Mouse (Mus musculus) T-helper 17 cell (primary cell): ENCODE results near the gene Cdkn1b.

Source experiments
- in situ Hi-C, 2 experiments: fragments of 300-600 bp; cut with MboI, MseI; formaldehyde crosslinking; loops; 1 replicate in 1 of 2; 2 replicates in 1 of 2; pipeline ENCODE4 v1.15.1; 2025; ENCODE audit warnings: high pct_unique_total_duplicates in 2 of 2

The Cdkn1b gene

GRCm38 (mm10) chr6:134926803-134927594, 6.8 kb downstream of the Cdkn1b start:
- in situ Hi-C loops, result loop anchor here in 1 of 2 experiments (10.0 kb wide), 1 partner anchor 892 kb away; the partner anchor contains the start of gene Etv6

DNA sequence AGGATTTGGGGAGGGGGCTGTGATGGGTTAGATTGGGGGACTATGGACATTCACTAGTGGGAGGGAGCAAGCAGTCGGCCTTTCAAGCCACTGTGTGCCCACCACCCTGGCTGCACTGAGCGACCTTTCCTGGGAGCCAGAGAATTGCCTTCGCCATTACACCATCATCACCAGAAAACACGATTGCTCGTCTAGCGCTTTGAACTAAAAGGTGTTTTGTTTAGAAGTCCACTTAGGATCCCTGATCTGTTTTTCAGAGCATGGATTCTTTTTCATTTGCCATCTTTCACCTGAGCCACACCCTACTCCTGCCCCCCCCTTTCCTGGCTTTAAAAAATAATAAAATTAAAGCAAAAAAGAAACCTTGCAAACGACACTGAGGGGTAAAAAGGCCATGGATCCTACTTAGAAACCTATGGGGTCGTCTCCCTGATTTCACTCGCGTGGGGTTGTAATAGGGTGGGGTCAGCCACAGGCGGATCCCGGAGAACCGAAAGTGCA, 7.4 kb downstream of the Cdkn1b start:
- in situ Hi-C loops, result loop anchor here in 1 of 2 experiments (10.0 kb wide), 1 partner anchor 893 kb away; the partner anchor contains the start of gene Etv6

- in situ Hi-C loops, result loop anchor here in 1 of 2 experiments (10.0 kb wide), 1 partner anchor 893 kb away; the partner anchor contains the start of gene Etv6
Observed at GRCm38 (mm10) chr6:134928096-134928888, 8.1 kb downstream of the Cdkn1b start.

GRCm38 (mm10) chr6:134928889-134929310, 8.7 kb downstream of the Cdkn1b start:
- in situ Hi-C loops, result loop anchor here in 1 of 2 experiments (10.0 kb wide), 1 partner anchor 894 kb away; the partner anchor contains the start of gene Etv6

GRCm38 (mm10) chr6:134929926-134930325, 9.7 kb downstream of the Cdkn1b start:
- in situ Hi-C loops, result loop anchor here (5.0 to 10.0 kb wide), 3 partner anchors 33 to 1875 kb away; partner anchors contain the start of genes Etv6 (in 1 of the 2), Gpr19 (in 1 of the 2), H2afj (in 1 of the 2) and Hist4h4 (in 1 of the 2)

DNA sequence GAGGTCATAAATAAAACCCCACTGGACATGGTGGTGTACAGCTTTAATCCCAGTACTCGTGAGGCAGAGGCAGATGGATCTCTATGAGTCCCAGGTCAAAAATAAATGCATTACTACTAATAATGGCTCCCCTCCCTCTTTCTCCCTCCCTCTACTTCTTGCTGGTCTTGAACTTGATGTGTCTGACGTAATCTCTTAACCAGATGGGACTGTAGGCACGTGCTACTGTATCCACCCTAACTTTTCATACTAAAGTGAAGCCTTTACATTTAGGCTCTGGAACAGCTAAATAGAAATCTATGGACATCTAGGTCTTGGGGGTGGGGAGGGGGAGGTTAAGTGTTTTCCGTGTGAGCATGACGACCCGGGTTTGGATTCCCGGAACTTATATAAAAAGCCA, 10.2 kb downstream of the Cdkn1b start:
- in situ Hi-C loops, result loop anchor here in 1 of 2 experiments (5.0 to 10.0 kb wide), 2 partner anchors 33 to 1874 kb away; partner anchors contain the start of genes Gpr19, H2afj and Hist4h4

DNA sequence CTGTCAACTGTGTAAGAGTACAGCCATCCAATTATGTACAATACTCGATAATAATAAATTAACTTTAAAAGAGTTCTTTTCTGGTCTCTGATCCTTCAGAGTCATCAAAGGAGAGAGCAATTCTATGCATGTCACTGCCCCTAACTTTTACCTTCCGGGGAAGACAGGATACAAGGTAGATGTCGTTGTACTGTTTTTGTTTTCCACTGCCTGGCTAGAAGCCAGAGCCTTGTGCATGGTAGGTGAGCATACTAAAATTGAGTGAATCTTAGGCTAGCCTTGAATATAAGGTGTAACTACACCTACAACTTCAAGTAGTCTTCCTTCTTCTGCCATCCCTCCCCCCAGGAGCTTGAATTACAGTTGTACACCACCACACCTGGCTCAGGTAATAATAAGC, 10.9 kb downstream of the Cdkn1b start:
- in situ Hi-C loops, result loop anchor here in 1 of 2 experiments (5.0 to 10.0 kb wide), 2 partner anchors 34 to 1874 kb away; partner anchors contain the start of genes Gpr19, H2afj and Hist4h4

DNA sequence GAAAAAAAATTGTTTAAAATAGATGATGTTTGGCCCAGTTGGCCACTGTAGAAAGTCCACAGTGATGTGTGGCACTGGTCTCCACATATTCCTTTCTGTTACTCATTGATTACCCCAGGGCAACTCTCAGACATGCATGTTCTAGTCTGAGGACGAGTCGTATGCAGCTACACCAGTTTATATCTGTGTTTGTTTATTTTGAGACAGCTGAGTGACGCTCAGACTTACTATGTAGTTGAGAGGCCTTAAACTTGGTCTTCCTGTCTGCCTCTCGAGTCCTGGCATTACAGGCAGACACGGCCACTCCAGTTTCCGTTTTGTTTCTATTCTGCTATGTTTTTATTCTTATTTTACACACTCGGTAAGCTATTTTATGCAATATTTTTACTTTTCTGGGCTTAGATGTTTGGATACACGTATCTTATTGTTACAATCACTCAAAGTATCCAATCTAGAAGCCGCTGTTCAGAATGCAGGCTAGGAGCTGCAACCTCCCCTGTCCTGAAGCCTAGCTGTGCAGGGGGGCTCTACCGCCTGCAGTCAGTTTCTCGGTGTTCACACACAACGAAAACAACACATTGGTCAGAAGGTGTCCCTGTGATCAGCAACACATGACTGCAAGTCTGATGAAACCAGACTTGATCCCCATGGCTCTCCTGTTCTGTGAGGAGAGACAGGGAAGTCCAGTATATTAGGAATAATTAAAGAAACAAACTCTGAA, 12.4 kb downstream of the Cdkn1b start:
- in situ Hi-C loops, result loop anchor here in 1 of 2 experiments (5.0 to 10.0 kb wide), 2 partner anchors 35 to 1872 kb away; partner anchors contain the start of genes Gpr19, H2afj and Hist4h4

DNA sequence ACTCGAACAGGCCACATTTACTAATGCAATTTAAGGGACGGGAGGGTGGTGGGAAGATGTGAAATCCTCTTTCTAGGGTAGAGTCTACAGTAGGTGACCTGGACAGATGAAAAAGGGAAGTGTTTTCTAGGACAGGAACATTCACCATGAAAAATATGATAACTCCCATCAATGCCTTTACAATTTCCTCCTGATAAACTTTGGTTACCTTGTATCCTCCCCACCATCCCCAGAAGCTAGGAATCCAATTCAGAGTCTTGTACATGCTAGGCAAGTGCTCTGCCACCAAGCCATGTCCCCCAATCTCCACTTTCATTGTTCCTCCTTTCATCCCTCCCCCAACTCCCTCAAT, 13.0 kb downstream of the Cdkn1b start:
- in situ Hi-C loops, result loop anchor here in 1 of 2 experiments (5.0 to 10.0 kb wide), 2 partner anchors 36 to 1872 kb away; partner anchors contain the start of genes Gpr19, H2afj and Hist4h4

GRCm38 (mm10) chr6:134934305-134934704, 14.1 kb downstream of the Cdkn1b start:
- in situ Hi-C loops, result loop anchor here in 1 of 2 experiments (5.0 to 10.0 kb wide), 2 partner anchors 37 to 1870 kb away; partner anchors contain the start of genes Gpr19, H2afj and Hist4h4

DNA sequence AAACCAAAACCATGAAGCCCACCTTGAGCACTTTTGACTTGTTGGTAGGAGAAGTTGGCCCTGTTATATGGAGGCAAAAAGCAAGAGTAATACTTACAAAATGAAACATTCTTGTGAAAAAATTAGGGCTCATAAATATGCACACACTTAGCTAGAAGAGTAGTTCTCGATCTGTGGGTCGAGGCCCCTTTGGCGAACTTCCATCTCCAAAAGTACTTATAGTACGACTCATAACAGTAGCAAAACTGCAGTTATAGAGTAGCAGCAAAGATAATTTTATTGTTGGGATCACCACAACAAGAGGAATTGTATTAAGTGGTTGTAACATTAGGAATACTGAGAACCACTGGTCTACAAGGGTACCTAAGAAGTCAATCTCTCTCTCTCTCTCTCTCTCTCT, 19.6 kb downstream of the Cdkn1b start:
- in situ Hi-C loops, result loop anchor here in 1 of 2 experiments (10.0 kb wide), 1 partner anchor 1865 kb away; the partner anchor contains the start of genes H2afj and Hist4h4

GRCm38 (mm10) chr6:134943759-134944407, 23.7 kb downstream of the Cdkn1b start:
- in situ Hi-C loops, result no loop called here

GRCm38 (mm10) chr6:134946054-134946453, 25.9 kb downstream of the Cdkn1b start:
- in situ Hi-C loops, result loop anchor here (5.0 kb wide), 1 partner anchor 69 kb away; no protein-coding TSS in a partner anchor

- in situ Hi-C loops, result loop anchor here (5.0 kb wide), 1 partner anchor 70 kb away; no protein-coding TSS in a partner anchor
Observed at GRCm38 (mm10) chr6:134946858-134947257, 26.7 kb downstream of the Cdkn1b start.

DNA sequence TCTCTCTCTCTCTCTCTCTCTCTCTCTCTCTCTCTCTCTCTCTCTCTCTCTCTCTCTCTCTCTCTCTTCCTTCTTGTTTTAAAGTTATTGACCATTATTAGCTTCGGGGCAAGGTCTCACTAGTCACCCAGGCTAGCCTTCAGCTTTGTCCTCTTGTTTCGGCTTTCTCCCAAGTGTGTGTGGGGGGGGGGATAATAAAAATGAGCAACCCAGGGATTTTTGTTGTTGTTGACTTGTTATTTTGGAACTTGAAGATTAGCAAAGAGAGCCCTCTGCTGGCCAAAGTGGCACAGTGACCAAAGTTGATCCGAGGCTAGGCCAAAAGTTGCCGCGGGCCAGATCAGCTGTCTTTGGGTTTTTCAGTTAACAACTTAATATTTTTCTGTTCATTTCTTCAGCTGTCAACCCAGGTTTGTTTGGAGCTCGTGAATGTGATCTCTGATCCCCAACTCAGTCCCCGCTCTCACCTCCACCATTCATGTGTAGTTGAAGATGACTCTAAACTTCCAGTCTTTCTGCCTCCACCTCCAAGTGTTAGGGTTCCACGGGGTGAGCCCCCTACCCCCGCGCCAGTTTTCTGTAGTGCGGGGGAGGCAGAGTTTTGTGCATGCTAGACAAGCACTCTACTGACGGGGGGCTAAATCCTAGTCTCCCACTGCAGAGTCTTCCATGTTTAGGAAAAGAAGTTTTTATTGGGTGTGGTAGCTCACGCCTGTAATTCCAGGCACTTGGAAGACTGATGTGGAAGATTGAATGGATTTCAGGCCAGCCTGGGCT, 27.3 kb downstream of the Cdkn1b start:
- in situ Hi-C loops, result loop anchor here (5.0 kb wide), 1 partner anchor 70 kb away; no protein-coding TSS in a partner anchor

DNA sequence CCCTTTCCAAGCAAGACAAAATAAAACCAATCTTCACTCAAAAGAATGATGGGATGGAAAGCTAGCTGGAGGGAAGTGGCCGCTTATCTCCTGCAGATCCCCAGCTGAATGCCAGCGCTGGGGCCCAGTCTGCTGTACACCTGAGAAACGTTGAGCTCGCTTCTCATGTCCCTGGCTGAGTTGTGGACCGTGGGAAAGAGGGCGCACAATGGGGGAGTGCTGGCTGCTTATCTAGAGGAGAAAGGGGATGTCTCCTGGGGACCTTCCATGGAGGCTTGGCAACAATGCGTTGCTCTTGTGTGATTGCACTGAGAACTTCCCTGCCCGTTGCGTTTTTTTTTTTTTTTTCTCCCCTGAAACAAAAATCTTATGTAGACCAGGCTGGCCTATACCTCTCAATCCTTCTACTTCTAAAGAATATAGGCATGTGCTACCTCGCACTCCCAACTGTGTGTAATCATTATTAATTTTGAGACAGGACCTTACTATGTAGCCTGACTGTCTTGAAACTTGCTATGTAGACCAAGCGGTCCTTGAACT, 28.4 kb downstream of the Cdkn1b start:
- in situ Hi-C loops, result loop anchor here (5.0 kb wide), 1 partner anchor 71 kb away; no protein-coding TSS in a partner anchor

DNA sequence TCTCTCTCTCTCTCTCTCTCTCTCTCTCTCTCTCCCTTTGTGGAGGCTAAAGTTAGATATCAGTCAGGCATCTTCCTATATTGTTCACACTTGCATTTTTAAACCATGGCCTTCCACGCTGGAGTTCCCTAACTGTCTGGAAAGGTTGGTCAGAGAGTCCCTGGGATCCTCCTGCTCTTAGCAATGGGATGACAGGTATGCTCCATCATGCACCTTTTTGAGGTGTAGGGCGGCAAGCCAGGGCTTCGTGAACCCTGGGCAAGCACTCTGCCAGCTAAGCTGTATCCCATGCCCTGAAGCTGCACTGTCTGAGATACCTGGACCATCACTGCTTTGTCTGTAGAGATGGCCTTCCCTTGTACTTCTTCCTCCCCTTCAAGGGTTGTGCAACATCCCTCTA, 29.0 kb downstream of the Cdkn1b start:
- in situ Hi-C loops, result loop anchor here (5.0 kb wide), 1 partner anchor 72 kb away; no protein-coding TSS in a partner anchor

GRCm38 (mm10) chr6:134951364-134951763, 31.2 kb downstream of the Cdkn1b start:
- in situ Hi-C loops, result no loop called here
